Mouse (Mus musculus) cerebellum, adult (tissue): ENCODE measurements around the gene Serhl.
"Not testable (repeated sequence)": the region's sequence is repeated elsewhere in the genome, so short reads cannot be mapped to it uniquely, and the experiment has no call there.

Experiments
- ATAC-seq: cut with Nextera tagmentation; 2 replicates; pipeline ENCODE4 v1.9.2; 2017; ENCODE audit warnings: mild to moderate bottlenecking, moderate library complexity, mixed read lengths; ENCODE audit not compliant: insufficient number of reproducible peaks, low FRiP score, low TSS enrichment

Serhl gene

GRCm38 (mm10) chr15:83118360-83118759, 29.1 kb downstream of the Serhl start:
- ATAC-seq, result no peak

- peak; percentile 27; the same call in 1 of the 2 replicates for ATAC-seq
Measured at GRCm38 (mm10) chr15:83121709-83122565, 32.6 kb downstream of the Serhl start.

- ATAC-seq, result peak; percentile 81
Measured at GRCm38 (mm10) chr15:83122566-83123145, 33.4 kb downstream of the Serhl start, which contains the start of gene Rrp7a. TSS of gene Rrp7a (minus strand) at chr15:83122801.

- ATAC-seq, result no peak
Measured at GRCm38 (mm10) chr15:83124625-83125024, 35.3 kb downstream of the Serhl start.

- no peak for ATAC-seq
Measured at GRCm38 (mm10) chr15:83126582-83126981, 37.3 kb downstream of the Serhl start.

- ATAC-seq, result not testable (repeated sequence)
Measured at GRCm38 (mm10) chr15:83127037-83127436, 37.7 kb downstream of the Serhl start.

GRCm38 (mm10) chr15:83129530-83130231, 40.4 kb downstream of the Serhl start:
- no peak for ATAC-seq

GRCm38 (mm10) chr15:83134671-83135070, 45.4 kb downstream of the Serhl start:
- no peak for ATAC-seq

- ATAC-seq, result no peak
Measured at GRCm38 (mm10) chr15:83135654-83136053, 46.3 kb downstream of the Serhl start.

GRCm38 (mm10) chr15:83142861-83143260, 53.6 kb downstream of the Serhl start:
- no peak for ATAC-seq

GRCm38 (mm10) chr15:83145541-83145940, 56.2 kb downstream of the Serhl start:
- ATAC-seq, result no peak

GRCm38 (mm10) chr15:83148395-83148794, 59.1 kb downstream of the Serhl start:
- ATAC-seq, result no peak

- peak; percentile 78 for ATAC-seq
Measured at GRCm38 (mm10) chr15:83148801-83149195, 59.5 kb downstream of the Serhl start.

- ATAC-seq, result peak; percentile 93
Measured at GRCm38 (mm10) chr15:83149196-83150072, 60.1 kb downstream of the Serhl start, which contains the start of gene Poldip3. TSS of gene Poldip3 (minus strand) at chr15:83149384.

GRCm38 (mm10) chr15:83150073-83150442, 60.8 kb downstream of the Serhl start:
- no peak for ATAC-seq

GRCm38 (mm10) chr15:83150694-83151093, 61.4 kb downstream of the Serhl start:
- no peak for ATAC-seq

GRCm38 (mm10) chr15:83154309-83154708, 65.0 kb downstream of the Serhl start:
- ATAC-seq, result no peak

GRCm38 (mm10) chr15:83155672-83156419, 66.5 kb downstream of the Serhl start:
- ATAC-seq, result no peak

- ATAC-seq, result no peak
Measured at GRCm38 (mm10) chr15:83156929-83157666, 67.8 kb downstream of the Serhl start.
